Mouse (Mus musculus): ENCODE results near the gene Plb1.

GRCm38 (mm10) chr5:32262534-32262933, 30.0 kb downstream of the Plb1 start:
- TF ChIP-seq POLR2A (IDR thresholded peaks at IDR 0.05; ENCODE audit: extremely low read depth, insufficient read depth, low read length) (no peak), CTCF (IDR thresholded peaks at IDR 0.05; ENCODE audit: low read depth, low read length) (no peak)

Data from liver, adult 2 months (tissue).